Mouse (Mus musculus): ENCODE data around the gene Eif2b2. TPM values are rescaled to one million over a fixed set of nuclear protein-coding genes. Genes with fewer than 3 reads are reported as not detected.

Eif2b2 gene
- polyA plus RNA-seq, 1 experiment from 2014 or later, result 97.3 TPM

DNA sequence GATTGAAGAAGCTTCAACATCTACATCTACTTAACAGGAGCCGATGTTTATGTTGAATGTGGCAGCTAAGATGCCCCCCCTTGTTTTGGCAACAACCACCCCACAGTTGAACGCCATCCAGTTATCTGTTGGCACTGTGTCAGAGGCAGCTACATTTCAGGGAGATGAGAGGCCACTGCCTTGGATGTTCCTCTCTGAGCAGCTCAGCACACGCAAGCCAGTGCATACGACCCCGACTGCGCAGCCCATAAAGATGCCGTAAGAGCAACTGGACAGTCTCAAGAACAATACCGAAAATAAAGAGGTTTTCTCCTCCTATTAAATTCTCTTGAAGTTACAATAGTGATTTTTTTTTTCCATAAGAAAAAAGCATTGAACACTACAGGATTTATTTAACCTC, 45.2 kb downstream of the Eif2b2 start:
- no peak for ATAC-seq
- WGBS, result 97% methylated on average over 8 of the region's 8 CpGs
- no peak overlapping the region for H3K9ac ChIP-seq (replicated peaks)

DNA sequence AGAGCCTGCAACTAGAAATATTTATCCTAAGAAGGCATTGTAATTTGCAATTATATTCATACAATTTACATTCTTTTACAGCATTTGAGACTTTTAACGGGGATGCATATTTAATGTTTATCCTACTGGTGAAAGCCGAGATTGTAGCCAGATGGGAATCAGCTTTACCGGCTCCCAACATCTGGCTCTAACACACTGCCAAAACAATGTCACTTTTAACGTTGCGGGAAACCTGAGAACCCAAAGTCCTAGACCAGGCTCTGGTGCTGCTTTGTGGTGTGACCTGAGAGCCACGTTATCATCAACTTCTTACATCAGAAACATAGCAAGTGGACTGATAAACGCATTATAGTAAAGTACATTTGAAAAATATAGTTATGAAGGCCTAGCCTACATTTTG, 45.7 kb downstream of the Eif2b2 start:
- H3K4me2 ChIP-seq (replicated peaks), result no peak overlapping the region
- no peak overlapping the region for H3K4me3 ChIP-seq (replicated peaks)
- H3K27me3 ChIP-seq, result no peaks in the 10 kb centered on the region
- no peak for ATAC-seq
- no peak overlapping the region for H3K27ac ChIP-seq
- H3K4me1 ChIP-seq (replicated peaks), result peaks cover 2% of the 10 kb centered on the region
- no peak overlapping the region for H3K9ac ChIP-seq (replicated peaks)
- WGBS, result 82% methylated on average over 7 of the region's 7 CpGs
- no peaks in the 10 kb centered on the region for H3K36me3 ChIP-seq
- H3K9me3 ChIP-seq, result no peaks in the 10 kb centered on the region

More for the DNA sequence above, 45.2 kb downstream of the Eif2b2 start:
- H3K36me3 ChIP-seq, result no peaks in the 10 kb centered on the region
- H3K9me3 ChIP-seq, result no peaks in the 10 kb centered on the region
- no peak overlapping the region for H3K27ac ChIP-seq
- H3K4me3 ChIP-seq (replicated peaks), result no peak overlapping the region
- no peaks in the 10 kb centered on the region for H3K27me3 ChIP-seq
- H3K4me1 ChIP-seq (replicated peaks), result no peaks in the 10 kb centered on the region
- no peak overlapping the region for H3K4me2 ChIP-seq (replicated peaks)

DNA sequence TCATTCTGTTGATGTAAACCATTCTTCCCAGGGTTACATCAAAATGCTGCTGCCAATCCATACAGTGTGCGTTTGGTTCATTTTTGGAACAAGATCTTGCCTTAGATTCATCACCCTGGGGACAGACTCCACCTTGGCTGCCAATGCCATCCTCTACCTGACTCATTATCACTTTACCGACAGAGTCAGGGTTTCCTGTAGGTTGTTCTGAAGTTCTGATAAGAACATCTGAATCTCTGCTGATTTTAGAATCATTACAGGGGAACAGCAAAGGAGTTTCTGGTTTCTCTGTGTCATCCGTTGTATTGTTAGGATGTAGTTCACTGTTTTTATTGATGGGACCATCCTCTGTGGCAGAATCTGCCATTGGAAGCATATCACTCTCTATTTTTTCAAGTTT, 47.0 kb downstream of the Eif2b2 start:
- H3K4me3 ChIP-seq (replicated peaks), result no peak overlapping the region
- no peak for ATAC-seq
- no peaks in the 10 kb centered on the region for H3K36me3 ChIP-seq
- H3K4me2 ChIP-seq (replicated peaks), result no peak overlapping the region
- H3K9ac ChIP-seq (replicated peaks), result no peak overlapping the region
- no peaks in the 10 kb centered on the region for H3K9me3 ChIP-seq
- no peaks in the 10 kb centered on the region for H3K27me3 ChIP-seq
- no peak overlapping the region for H3K27ac ChIP-seq
- WGBS, result 95% methylated on average over 3 of the region's 3 CpGs
- peaks cover 4% of the 10 kb centered on the region for H3K4me1 ChIP-seq (replicated peaks)

DNA sequence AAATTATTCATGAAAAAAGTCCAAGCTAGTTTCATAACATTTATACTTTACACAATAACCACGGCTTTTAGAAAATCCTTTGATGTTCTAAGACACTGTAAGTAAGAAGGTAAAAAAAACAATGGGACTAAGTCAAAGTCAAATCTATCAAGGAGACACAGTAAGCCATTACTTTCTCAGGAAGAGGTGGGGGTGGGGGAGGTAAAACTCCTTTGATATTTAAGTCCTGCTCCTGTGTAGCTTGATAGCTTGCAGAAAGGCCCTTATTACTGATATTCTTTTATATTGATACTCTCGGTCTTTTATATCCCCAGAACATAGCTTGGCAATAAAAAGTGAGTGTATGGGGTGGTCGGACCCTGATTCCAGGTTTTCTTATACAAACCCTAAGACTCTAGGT, 50.5 kb downstream of the Eif2b2 start:
- Histone ChIP-seq H3K9ac (replicated peaks) (peak overlapping the region; percentile 73), H3K4me1 (replicated peaks) (peaks cover 4% of the 10 kb centered on the region), H3K36me3 (0 out of 2 replicates have a peak, but pooled peaks cover 3% of the 10 kb centered on the region), H3K4me2 (replicated peaks) (peak overlapping the region; percentile 59), H3K9me3 (no peaks in the 10 kb centered on the region), H3K27ac (peak overlapping the region; percentile 87), H3K27me3 (no peaks in the 10 kb centered on the region), H3K4me3 (replicated peaks) (peak overlapping the region; percentile 57)
- 61% methylated on average over 3 of the region's 3 CpGs for WGBS
- ATAC-seq, result no peak

DNA sequence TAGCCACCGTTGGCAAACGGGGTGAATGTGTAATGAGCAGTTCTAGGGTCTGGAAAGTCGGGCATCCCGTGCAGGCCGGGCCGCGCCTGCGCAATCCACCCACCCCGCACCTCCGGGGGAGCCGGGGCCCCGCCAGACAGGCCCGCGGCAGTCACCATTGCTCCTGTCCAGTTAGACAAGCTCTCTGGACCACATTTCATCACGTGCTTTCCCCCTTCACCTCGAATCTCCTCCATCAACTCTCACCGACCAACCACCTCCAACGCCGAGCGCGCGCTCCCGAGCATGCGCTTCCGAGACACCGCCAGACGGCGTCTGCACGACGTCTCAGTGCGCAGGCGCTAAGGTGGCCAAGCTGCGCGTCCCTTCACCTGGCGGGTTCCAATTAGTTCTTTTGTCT, 51.0 kb downstream of the Eif2b2 start, which contains the start of gene Mlh3:
Gene Mlh3, minus strand, starts transcription at position 281 of the 400 bp plus-strand sequence.
- H3K9ac ChIP-seq (replicated peaks), result peak within 1 kb of the TSS; percentile 73
- peak within 1 kb of the TSS; percentile 87 for H3K27ac ChIP-seq
- 0 out of 2 replicates have a peak, but pooled peaks cover 3% of the 10 kb centered on the region for H3K36me3 ChIP-seq
- H3K4me1 ChIP-seq (replicated peaks), result peaks cover 4% of the 10 kb centered on the region
- under 1% methylated on average over 35 of the region's 35 CpGs for WGBS
- no peaks in the 10 kb centered on the region for H3K27me3 ChIP-seq
- H3K4me3 ChIP-seq (replicated peaks), result peak within 1 kb of the TSS; percentile 57
- no peaks in the 10 kb centered on the region for H3K9me3 ChIP-seq
- H3K4me2 ChIP-seq (replicated peaks), result peak within 1 kb of the TSS; percentile 59
- peak; percentile 98 for ATAC-seq

DNA sequence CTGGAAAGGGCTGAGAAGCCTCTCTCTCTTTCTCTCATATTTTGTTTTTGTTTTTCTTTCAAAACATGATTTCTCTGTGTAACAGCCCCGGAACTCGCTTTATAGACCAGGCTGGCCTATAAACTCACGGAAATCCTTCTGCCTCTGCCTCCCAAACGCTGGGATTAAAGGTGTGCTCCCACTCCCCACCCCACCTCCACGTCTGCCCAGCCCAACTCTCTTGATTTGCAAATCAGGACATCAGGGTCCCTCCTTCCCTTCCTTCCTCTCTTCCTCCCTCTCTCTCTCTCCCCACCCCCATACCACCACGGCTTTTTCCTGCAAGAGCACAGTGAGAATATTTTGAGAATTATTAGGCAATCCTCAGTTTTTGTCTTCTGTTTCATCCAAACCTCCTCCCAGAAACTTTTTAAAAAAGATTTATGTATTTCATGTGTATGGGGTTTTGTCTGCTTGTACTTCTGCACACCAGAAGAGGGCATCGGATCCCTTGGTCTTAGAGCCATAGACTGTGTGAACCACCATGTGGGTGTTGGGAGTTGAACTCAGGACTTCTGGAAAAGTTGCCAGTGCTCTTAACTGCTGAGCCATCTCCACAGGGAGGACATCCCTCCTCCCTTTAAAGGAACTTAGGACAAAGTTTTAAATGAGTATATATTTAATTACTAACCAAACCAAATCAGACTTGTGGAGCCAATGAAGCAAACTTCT, 52.0 kb downstream of the Eif2b2 start:
- H3K9ac ChIP-seq (replicated peaks), result no peak overlapping the region
- H3K9me3 ChIP-seq, result no peaks in the 10 kb centered on the region
- H3K27ac ChIP-seq, result no peak overlapping the region
- 80% methylated on average over 7 of the region's 7 CpGs for WGBS
- 0 out of 2 replicates have a peak overlapping the region, but pooled peaks have one; percentile 57 for H3K4me3 ChIP-seq (replicated peaks)
- ATAC-seq, result no peak
- peak overlapping the region; percentile 59; the same call in 1 of the 2 replicates for H3K4me2 ChIP-seq (replicated peaks)
- peaks cover 4% of the 10 kb centered on the region for H3K4me1 ChIP-seq (replicated peaks)
- H3K36me3 ChIP-seq, result 0 out of 2 replicates have a peak, but pooled peaks cover 3% of the 10 kb centered on the region
- H3K27me3 ChIP-seq, result no peaks in the 10 kb centered on the region

DNA sequence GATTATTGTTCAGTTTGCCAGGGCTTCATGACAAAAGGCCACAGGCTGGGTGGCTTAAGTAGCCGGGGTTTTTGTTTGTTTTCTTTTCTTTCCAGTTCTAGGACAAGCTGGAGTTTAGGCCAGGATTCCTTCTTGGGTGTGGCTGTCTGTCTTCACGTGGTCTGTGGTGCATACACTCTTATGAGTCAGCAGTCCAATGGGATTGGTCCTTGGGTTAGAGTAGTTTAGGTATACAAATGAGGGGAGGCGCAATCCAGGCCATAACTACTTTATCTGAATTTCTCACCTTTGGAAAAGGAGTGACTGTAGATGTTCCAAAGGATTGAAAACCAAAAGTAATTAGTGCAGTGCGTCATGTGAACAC, 52.5 kb downstream of the Eif2b2 start:
- Histone ChIP-seq H3K4me2 (replicated peaks) (no peak overlapping the region), H3K27ac (no peak overlapping the region), H3K4me3 (replicated peaks) (no peak overlapping the region), H3K9ac (replicated peaks) (no peak overlapping the region), H3K4me1 (replicated peaks) (peaks cover 4% of the 10 kb centered on the region), H3K9me3 (no peaks in the 10 kb centered on the region), H3K36me3 (0 out of 2 replicates have a peak, but pooled peaks cover 3% of the 10 kb centered on the region), H3K27me3 (no peaks in the 10 kb centered on the region)
- WGBS, result 77% methylated on average over 4 of the region's 4 CpGs
- no peak for ATAC-seq

DNA sequence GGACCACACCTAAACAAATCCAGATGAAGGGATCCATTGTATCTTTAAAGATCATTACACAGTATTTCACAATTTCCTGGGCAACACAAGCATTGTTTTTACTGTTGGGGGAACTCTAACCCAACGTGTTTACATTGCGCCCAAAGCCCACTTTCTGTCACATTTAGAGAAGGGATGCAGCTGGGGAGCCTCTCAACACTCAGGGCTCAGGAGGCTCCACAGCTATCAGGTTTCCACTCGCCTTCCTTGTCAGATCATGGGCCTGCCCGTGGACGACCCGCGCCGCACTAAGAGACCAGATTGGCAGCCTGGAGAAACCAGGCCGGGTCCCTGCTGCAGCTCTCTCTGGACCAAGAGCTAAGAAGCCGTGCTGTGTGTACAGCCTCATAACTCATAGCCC, 54.2 kb downstream of the Eif2b2 start:
- Histone ChIP-seq H3K36me3 (0 out of 2 replicates have a peak, but pooled peaks cover 3% of the 10 kb centered on the region), H3K9me3 (no peaks in the 10 kb centered on the region), H3K27me3 (no peaks in the 10 kb centered on the region), H3K4me1 (replicated peaks) (peaks cover 4% of the 10 kb centered on the region), H3K4me2 (replicated peaks) (no peak overlapping the region), H3K4me3 (replicated peaks) (no peak overlapping the region), H3K9ac (replicated peaks) (no peak overlapping the region), H3K27ac (no peak overlapping the region)
- ATAC-seq, result no peak
- WGBS, result 89% methylated on average over 10 of the region's 10 CpGs

Small RNA genes within 50 kb of the gene (microRNA-seq; reads per million reads assigned to microRNA genes)
- 1.0 reads per million for gene Mir6938

Other genes with a start within 250 kb of the Eif2b2 start
- gene Fcf1, start 248.6 kb upstream of the Eif2b2 start, polyA plus RNA-seq (2015; fragmentation: Nextera tagmentation; extraction: Ambion mirVana), result 128 and 130 TPM in 2 replicates
- gene Arel1, start 248.6 kb upstream of the Eif2b2 start, polyA plus RNA-seq (2015; fragmentation: Nextera tagmentation; extraction: Ambion mirVana), result 27.8 and 32.9 TPM in 2 replicates
- 40.2 and 41.7 TPM in 2 replicates for gene Ylpm1, start 223.2 kb upstream of the Eif2b2 start, polyA plus RNA-seq (2015; fragmentation: Nextera tagmentation; extraction: Ambion mirVana)
- gene Prox2, start 108.7 kb upstream of the Eif2b2 start, polyA plus RNA-seq (2015; fragmentation: Nextera tagmentation; extraction: Ambion mirVana), result 1.8 and 2.8 TPM in 2 replicates
- 98.6 and 104 TPM in 2 replicates for gene Dlst, start 108.6 kb upstream of the Eif2b2 start, polyA plus RNA-seq (2015; fragmentation: Nextera tagmentation; extraction: Ambion mirVana)
- gene Rps6kl1, start 68.2 kb upstream of the Eif2b2 start, polyA plus RNA-seq (2015; fragmentation: Nextera tagmentation; extraction: Ambion mirVana), result 15.6 and 16.6 TPM in 2 replicates
- 5.7 and 6.3 TPM in 2 replicates for gene Pgf, start 41.7 kb upstream of the Eif2b2 start, polyA plus RNA-seq (2015; fragmentation: Nextera tagmentation; extraction: Ambion mirVana)
- 8.9 and 9.0 TPM in 2 replicates for gene Mlh3, start 51.1 kb downstream of the Eif2b2 start, polyA plus RNA-seq (2015; fragmentation: Nextera tagmentation; extraction: Ambion mirVana)
- 68.1 and 71.4 TPM in 2 replicates for gene Acyp1, start 69.0 kb downstream of the Eif2b2 start, polyA plus RNA-seq (2015; fragmentation: Nextera tagmentation; extraction: Ambion mirVana)
- gene Zc2hc1c, start 69.1 kb downstream of the Eif2b2 start, polyA plus RNA-seq (2015; fragmentation: Nextera tagmentation; extraction: Ambion mirVana), result 1.3 TPM in 2 replicates
- gene Nek9, start 119.9 kb downstream of the Eif2b2 start, polyA plus RNA-seq (2015; fragmentation: Nextera tagmentation; extraction: Ambion mirVana), result 12.6 and 13.5 TPM in 2 replicates
- gene Tmed10, start 155.4 kb downstream of the Eif2b2 start, polyA plus RNA-seq (2015; fragmentation: Nextera tagmentation; extraction: Ambion mirVana), result 181 and 189 TPM in 2 replicates

All from midbrain, embryonic 13.5 days (tissue).